Mouse (Mus musculus) hindbrain, embryonic 12.5 days (tissue): ENCODE results near the gene Crxos. TPM values are rescaled to one million over a fixed set of nuclear protein-coding genes. Genes with fewer than 3 reads are reported as not detected.

ENCODE experiments used
- ATAC-seq: fragments of 200-750 bp; cut with Nextera tagmentation; 2 replicates; pipeline ENCODE4 v1.8.0; 2017; ENCODE audit warnings: moderate TSS enrichment; ENCODE audit not compliant: low FRiP score
- H3K27ac ChIP-seq: fragments of 300-500 bp; sonication (generic); 2 replicates; pipeline ENCODE4 v1.5.1; 2016; ENCODE audit warnings: mild to moderate bottlenecking
- H3K27me3 ChIP-seq: fragments of 300-500 bp; sonication (generic); 2 replicates; pipeline ENCODE4 v1.6.1; 2016; ENCODE audit warnings: mild to moderate bottlenecking
- H3K36me3 ChIP-seq: fragments of 300-500 bp; sonication (generic); 2 replicates; pipeline ENCODE4 v1.6.1; 2016; ENCODE audit warnings: mild to moderate bottlenecking
- H3K4me1 ChIP-seq: fragments of 300-500 bp; sonication (generic); 2 replicates; pipeline ENCODE4 v1.6.1; 2016
- H3K4me2 ChIP-seq: fragments of 300-500 bp; sonication (generic); replicated peaks from 2 replicates; pipeline ENCODE4 v1.6.1; 2016; ENCODE audit warnings: mild to moderate bottlenecking
- H3K4me3 ChIP-seq: fragments of 300-500 bp; sonication (generic); 2 replicates; pipeline ENCODE4 v1.5.1; 2016; ENCODE audit warnings: mild to moderate bottlenecking
- H3K9ac ChIP-seq: fragments of 300-500 bp; sonication (generic); 2 replicates; pipeline ENCODE4 v1.6.1; 2016; ENCODE audit warnings: mild to moderate bottlenecking, moderate library complexity
- H3K9me3 ChIP-seq: fragments of 300-500 bp; sonication (generic); replicated peaks from 2 replicates; pipeline ENCODE4 v1.6.1; 2016; ENCODE audit warnings: mild to moderate bottlenecking
- WGBS: fragments of 180-500 bp; shearing (Covaris S2); methylation state at CpG from one replicate; pipeline ENCODE4 v1.1.7; 2016; 5-methylcytosine and 5-hydroxymethylcytosine counted together
- polyA plus RNA-seq: library from polyadenylated mRNA; unstranded; fragments of >200 nt; fragmentation: Nextera tagmentation; extraction: Ambion mirVana; gene quantifications from 2 replicates; pipeline ENCODE4 v1.2.1, GENCODE M21; 2016

Gene Crxos
- polyA plus RNA-seq, 1 experiment from 2014 or later = not detected

DNA sequence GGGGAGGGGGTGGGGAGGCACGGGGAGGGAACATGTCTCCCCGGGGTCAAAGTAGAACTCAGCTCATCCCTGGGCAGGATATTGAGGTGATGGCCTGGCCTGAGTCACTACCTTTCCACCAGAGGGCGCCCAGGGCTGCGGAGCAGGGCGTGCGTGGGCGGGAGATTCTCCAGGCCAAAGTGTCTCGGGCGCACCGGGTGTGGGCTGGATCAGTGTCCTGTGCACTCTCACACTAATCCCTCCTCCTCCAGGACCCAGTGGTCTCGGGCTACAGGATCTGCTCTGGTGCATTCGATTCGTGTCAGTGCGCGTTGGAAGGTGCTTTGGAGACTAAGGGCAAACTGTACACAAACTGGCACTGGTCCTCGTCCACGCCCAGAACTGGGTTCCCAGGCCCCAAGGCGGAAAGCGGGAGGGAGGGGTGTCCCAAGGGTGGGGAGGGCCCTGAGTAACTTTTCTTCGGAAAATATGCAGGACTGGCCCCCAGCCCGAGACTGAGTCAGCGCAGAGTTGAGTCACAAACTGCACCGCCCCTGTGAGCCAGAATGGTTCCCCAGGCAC lies 66.0 kb downstream of the Crxos start:
- peak overlapping the region; percentile 32; the same call in 1 of the 2 replicates for H3K9ac ChIP-seq
- no peak overlapping the region for H3K27ac ChIP-seq
- H3K4me2 ChIP-seq = peak overlapping the region; percentile 45
- ATAC-seq = peak; percentile 26
- peak overlapping the region; percentile 7; the same call in 1 of the 2 replicates for H3K4me3 ChIP-seq
- WGBS = 5% methylated on average over 23 of the region's 23 CpGs
- peaks cover 10% of the 10 kb centered on the region for H3K36me3 ChIP-seq
- no peaks in the 10 kb centered on the region for H3K9me3 ChIP-seq
- peaks cover 23% of the 10 kb centered on the region for H3K4me1 ChIP-seq
- H3K27me3 ChIP-seq = no peaks in the 10 kb centered on the region

DNA sequence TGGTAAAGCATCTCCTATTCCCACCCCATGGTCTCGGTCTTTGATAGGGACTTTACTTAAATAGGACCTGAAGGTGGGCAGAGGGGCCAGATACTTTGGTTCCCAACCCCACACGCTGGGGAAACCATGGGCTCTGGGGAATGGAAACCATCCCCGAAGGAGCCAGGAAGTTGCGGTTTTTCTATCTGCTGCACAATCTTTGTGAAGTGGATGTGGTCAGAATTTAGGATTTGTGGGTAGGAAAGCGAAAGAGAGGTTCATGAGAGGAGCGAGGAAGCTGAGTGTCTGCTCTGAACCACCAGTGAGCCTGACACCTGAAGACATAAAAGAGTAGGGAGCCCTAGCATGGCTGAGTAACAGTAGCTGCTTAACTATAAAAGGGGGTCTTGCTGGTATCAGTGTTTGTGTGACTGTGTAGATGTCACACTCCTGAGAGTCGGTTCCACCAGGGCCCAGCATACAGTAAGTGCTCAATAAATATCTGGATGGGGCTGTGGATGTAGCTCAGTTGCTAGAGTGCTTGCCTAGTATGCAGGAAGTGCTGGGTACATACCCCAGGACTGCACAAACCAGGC lies 66.9 kb downstream of the Crxos start:
- Histone ChIP-seq H3K4me2 (no peak overlapping the region), H3K9me3 (no peaks in the 10 kb centered on the region), H3K9ac (no peak overlapping the region), H3K27me3 (no peaks in the 10 kb centered on the region), H3K4me1 (peaks cover 22% of the 10 kb centered on the region), H3K4me3 (no peak overlapping the region), H3K27ac (no peak overlapping the region), H3K36me3 (peaks cover 2% of the 10 kb centered on the region; the same call in 1 of the 2 replicates)
- 85% methylated on average over 7 of the region's 7 CpGs for WGBS
- no peak for ATAC-seq

DNA sequence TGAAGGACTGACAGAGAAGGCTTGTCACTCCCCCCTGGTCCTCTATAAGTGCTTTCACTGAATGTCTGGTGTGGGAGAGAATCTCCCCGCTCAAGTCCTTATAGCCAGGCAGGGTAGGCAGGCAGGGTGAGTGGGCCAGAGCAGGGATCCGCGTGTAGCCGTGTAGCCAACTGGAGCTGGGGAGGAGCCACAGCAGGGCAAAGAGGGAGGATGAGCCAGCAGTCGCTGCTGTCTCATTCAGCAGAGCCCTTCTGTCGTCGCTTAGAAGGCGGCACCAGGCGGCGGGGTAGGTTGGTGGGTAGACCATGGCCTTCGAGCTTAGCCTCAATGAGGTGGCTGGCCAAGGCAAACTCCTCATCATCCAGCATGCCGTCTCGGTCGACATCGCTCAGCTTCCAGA lies 67.6 kb downstream of the Crxos start:
- H3K4me3 ChIP-seq = no peak overlapping the region
- 86% methylated on average over 15 of the region's 15 CpGs for WGBS
- no peak overlapping the region for H3K27ac ChIP-seq
- H3K9me3 ChIP-seq = no peaks in the 10 kb centered on the region
- no peak overlapping the region for H3K9ac ChIP-seq
- H3K36me3 ChIP-seq = no peaks in the 10 kb centered on the region
- H3K4me2 ChIP-seq = no peak overlapping the region
- H3K27me3 ChIP-seq = peaks cover under 1% of the 10 kb centered on the region; the same call in 1 of the 2 replicates
- H3K4me1 ChIP-seq = peaks cover 15% of the 10 kb centered on the region
- ATAC-seq = no peak

GRCm38 (mm10) chr7:15952416-15952815 lies 70.0 kb downstream of the Crxos start:
- no peak overlapping the region for H3K9ac ChIP-seq
- WGBS = 84% methylated on average over 3 of the region's 3 CpGs
- no peak overlapping the region for H3K4me3 ChIP-seq
- H3K36me3 ChIP-seq = no peaks in the 10 kb centered on the region
- no peak overlapping the region for H3K27ac ChIP-seq
- no peak for ATAC-seq
- no peak overlapping the region for H3K4me2 ChIP-seq
- H3K9me3 ChIP-seq = no peaks in the 10 kb centered on the region
- H3K27me3 ChIP-seq = peaks cover 4% of the 10 kb centered on the region; the same call in 1 of the 2 replicates
- peaks cover 16% of the 10 kb centered on the region for H3K4me1 ChIP-seq

Other genes with a start within 250 kb of the Crxos start
- gene Obox3, start 242.7 kb upstream of the Crxos start, polyA plus RNA-seq = not detected in 2 replicates
- gene Obox5, start 132.5 kb upstream of the Crxos start, polyA plus RNA-seq = not detected in 2 replicates
- not detected in 2 replicates for gene Obox6, start 42.9 kb upstream of the Crxos start, polyA plus RNA-seq
- not detected in 2 replicates for gene Crx, start 2.6 kb upstream of the Crxos start, polyA plus RNA-seq
- gene Selenow, start 39.8 kb downstream of the Crxos start, polyA plus RNA-seq = 1,041 and 1,118 TPM in 2 replicates
- 157 and 167 TPM in 2 replicates for gene Nop53, start 63.5 kb downstream of the Crxos start, polyA plus RNA-seq
- gene Ehd2, start 85.0 kb downstream of the Crxos start, polyA plus RNA-seq = 10.1 and 16.6 TPM in 2 replicates
- gene Bicra, start 165.3 kb downstream of the Crxos start, polyA plus RNA-seq = 10.3 and 10.7 TPM in 2 replicates
- gene Zfp541, start 179.2 kb downstream of the Crxos start, polyA plus RNA-seq = 0.05 and 0.07 TPM in 2 replicates
- gene Napa, start 215.8 kb downstream of the Crxos start, polyA plus RNA-seq = 182 and 191 TPM in 2 replicates
- gene Kptn, start 237.3 kb downstream of the Crxos start, polyA plus RNA-seq = 30.9 and 31.5 TPM in 2 replicates
- gene Slc8a2, start 247.2 kb downstream of the Crxos start, polyA plus RNA-seq = 1.1 and 1.3 TPM in 2 replicates